Comparison of ENCODE assay signal across 7 mouse cellular contexts in the genomic region with DNA sequence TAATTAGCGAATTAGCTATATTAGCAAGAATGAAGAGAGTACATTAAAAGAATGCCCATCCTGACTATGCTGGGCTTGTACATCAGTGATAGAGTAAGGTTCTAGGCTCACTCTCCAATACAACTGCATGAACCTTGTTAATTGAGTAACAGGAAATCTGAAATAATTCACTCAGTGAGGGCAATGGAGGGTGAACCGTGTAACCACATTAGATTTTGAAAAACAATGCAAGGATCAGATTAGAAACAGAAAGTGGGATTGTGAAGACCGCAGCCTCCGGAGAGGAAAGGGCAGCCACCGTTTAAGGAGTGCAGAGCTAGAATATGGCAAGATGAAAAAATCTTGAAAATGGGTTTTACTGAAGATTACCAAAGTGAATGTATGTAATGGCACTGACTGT. TPM values are rescaled to one million over a fixed set of nuclear protein-coding genes. Genes with fewer than 3 reads are reported as not detected.
DNase-seq lines count a peak whose midpoint lies in the region; ATAC-seq and TF ChIP-seq lines count a peak whose summit lies in the region.

No protein-coding gene starts in this region.

- peak overlapping the region; percentile 36 for H3K4me3 ChIP-seq in lung, embryonic 16.5 days (ENCODE audit: low read length)
- H3K4me3 ChIP-seq in midbrain, embryonic 13.5 days (replicated peaks): peak overlapping the region; percentile 3; the same call in 1 of the 2 replicates

- ATAC-seq in lung, embryonic 16.5 days (ENCODE audit: low read depth): no peak
- ATAC-seq in Patski: no peak
- ATAC-seq in granulocyte monocyte progenitor cell, adult 5-6 weeks (replicated peaks; ENCODE audit: poor library complexity, severe bottlenecking): peak; percentile 58
- ATAC-seq in midbrain, embryonic 13.5 days: no peak

- H3K4me2 ChIP-seq in lung, embryonic 16.5 days (ENCODE audit: low read depth, low read length): peak overlapping the region; percentile 43
- H3K4me2 ChIP-seq in midbrain, embryonic 13.5 days (replicated peaks): peak overlapping the region; percentile 25

- H3K36me3 ChIP-seq in lung, embryonic 16.5 days (ENCODE audit: control insufficient read depth, insufficient read depth, low read length): peaks cover 10% of the 10 kb centered on the region; the same call in 1 of the 2 replicates
- peaks cover 19% of the 10 kb centered on the region for H3K36me3 ChIP-seq in midbrain, embryonic 13.5 days

- CTCF ChIA-PET in Patski (lab: Charles Lee): interaction anchor here (1.1 to 2.4 kb wide), 4 partner anchors 20 to 34 kb away, joined by 3 to 11 read pairs (median 5); no protein-coding TSS in a partner anchor

- intact Hi-C loops in gastrocnemius, postnatal 14 days (cut with DNase I; ENCODE audit: low total_unique reads): no loop called here

- H3K27ac ChIP-seq in lung, embryonic 16.5 days (ENCODE audit: low read length): no peak overlapping the region
- H3K27ac ChIP-seq in midbrain, embryonic 13.5 days: no peak overlapping the region

- no peak for TF ChIP-seq CTCF in Patski (IDR thresholded peaks at IDR 0.05)

- H3K9ac ChIP-seq in lung, embryonic 16.5 days (ENCODE audit: low read length): no peak overlapping the region
- no peak overlapping the region for H3K9ac ChIP-seq in midbrain, embryonic 13.5 days (replicated peaks)

- POLR2A ChIA-PET in Patski (lab: Charles Lee): interaction anchor here (0.7 to 0.8 kb wide), 2 partner anchors 28 to 36 kb away, joined by 4 read pairs; no protein-coding TSS in a partner anchor

- WGBS in lung, embryonic 16.5 days: 71% methylated on average over 5 of the region's 5 CpGs
- 66% methylated on average over 5 of the region's 5 CpGs for WGBS in midbrain, embryonic 13.5 days

- H3K4me1 ChIP-seq in lung, embryonic 16.5 days (replicated peaks; ENCODE audit: control insufficient read depth, insufficient read depth, low read length): peaks cover 15% of the 10 kb centered on the region
- peaks cover 33% of the 10 kb centered on the region for H3K4me1 ChIP-seq in midbrain, embryonic 13.5 days (replicated peaks)

- in situ Hi-C loops in Patski (cut with MboI; ENCODE audit: low pct_unique_long_range_greater_than_20kb): loop anchor here (5.0 kb wide), 1 partner anchor 34 kb away; no protein-coding TSS in a partner anchor

- H3K9me3 ChIP-seq in lung, embryonic 16.5 days (ENCODE audit: control insufficient read depth, low read length): no peaks in the 10 kb centered on the region
- no peaks in the 10 kb centered on the region for H3K9me3 ChIP-seq in midbrain, embryonic 13.5 days

- DNase-seq in lung, postnatal 14 days: no peak
- DNase-seq in Patski (ENCODE audit: low read depth, low spot score): peak; percentile 56
- no peak for DNase-seq in gastrocnemius, postnatal 14 days
- no peak for DNase-seq in kidney, adult 9 months

- no peaks in the 10 kb centered on the region for H3K27me3 ChIP-seq in lung, embryonic 16.5 days (ENCODE audit: control insufficient read depth, insufficient read depth, low read depth, low read length)
- H3K27me3 ChIP-seq in Patski: no peaks in the 10 kb centered on the region
- no peaks in the 10 kb centered on the region; the same call in 1 of the 2 replicates for H3K27me3 ChIP-seq in midbrain, embryonic 13.5 days

RNA-seq across cellular contexts. Expression of gene Trim59, which starts 3.3 kb away (rescaled TPM):
- 101 and 115 TPM in 2 replicates for polyA plus RNA-seq in lung, embryonic 16.5 days (2015; fragmentation: Nextera tagmentation; extraction: Ambion mirVana)
- polyA plus RNA-seq in Patski (2021): 54.5 TPM
- 28.7 and 33.7 TPM in 2 replicates for total RNA-seq in granulocyte monocyte progenitor cell, adult 5-6 weeks (2014; fragmentation: Nextera tagmentation)
- total RNA-seq in granulocyte monocyte progenitor cell, adult 5-6 weeks (2017): 20.2 and 23.8 TPM in 2 replicates
- polyA plus RNA-seq in midbrain, embryonic 13.5 days (2015; fragmentation: Nextera tagmentation; extraction: Ambion mirVana): 77.0 and 80.6 TPM in 2 replicates
- 1 to 10 TPM; 3.8 to 3.9 TPM for total RNA-seq in gastrocnemius, postnatal 14 days (2021)

RNA-seq across cellular contexts. Expression of gene Smc4, which starts 36.8 kb away (rescaled TPM):
- polyA plus RNA-seq in lung, embryonic 16.5 days (2015; fragmentation: Nextera tagmentation; extraction: Ambion mirVana): 196 and 214 TPM in 2 replicates
- polyA plus RNA-seq in Patski (2021): 127 TPM
- total RNA-seq in granulocyte monocyte progenitor cell, adult 5-6 weeks (2014; fragmentation: Nextera tagmentation): 115 and 179 TPM in 2 replicates
- total RNA-seq in granulocyte monocyte progenitor cell, adult 5-6 weeks (2017): 624 and 700 TPM in 2 replicates
- polyA plus RNA-seq in midbrain, embryonic 13.5 days (2015; fragmentation: Nextera tagmentation; extraction: Ambion mirVana): 91.4 and 94.1 TPM in 2 replicates
- 10 to 100 TPM; 15.2 to 17.1 TPM for total RNA-seq in gastrocnemius, postnatal 14 days (2021)

RNA-seq across cellular contexts. Expression of gene Ift80, which starts 36.9 kb away (rescaled TPM):
- 20.7 and 21.0 TPM in 2 replicates for polyA plus RNA-seq in lung, embryonic 16.5 days (2015; fragmentation: Nextera tagmentation; extraction: Ambion mirVana)
- polyA plus RNA-seq in Patski (2021): 96.4 TPM
- total RNA-seq in granulocyte monocyte progenitor cell, adult 5-6 weeks (2014; fragmentation: Nextera tagmentation): 11.9 and 16.4 TPM in 2 replicates
- 20.2 and 27.6 TPM in 2 replicates for total RNA-seq in granulocyte monocyte progenitor cell, adult 5-6 weeks (2017)
- 10.0 and 11.4 TPM in 2 replicates for polyA plus RNA-seq in midbrain, embryonic 13.5 days (2015; fragmentation: Nextera tagmentation; extraction: Ambion mirVana)
- 1 to 10 TPM; 3.4 to 4.8 TPM for total RNA-seq in gastrocnemius, postnatal 14 days (2021)
